Mouse (Mus musculus): Measurements from ENCODE around the gene Grin2a.

Grin2a gene

GRCm38 (mm10) chr16:9964469-9964868 lies 30.9 kb downstream of the Grin2a start:
- DNase-seq (ENCODE audit: low spot score), result no peak

GRCm38 (mm10) chr16:9962482-9962881 lies 32.9 kb downstream of the Grin2a start:
- DNase-seq (ENCODE audit: low spot score), result no peak

GRCm38 (mm10) chr16:9959340-9959739 lies 36.0 kb downstream of the Grin2a start:
- DNase-seq (ENCODE audit: low spot score), result no peak

- DNase-seq (ENCODE audit: low spot score), result no peak
Observed at GRCm38 (mm10) chr16:9954266-9954665, 41.1 kb downstream of the Grin2a start.

GRCm38 (mm10) chr16:9953396-9953831 lies 41.9 kb downstream of the Grin2a start:
- no peak for DNase-seq (ENCODE audit: low spot score)

GRCm38 (mm10) chr16:9949250-9949649 lies 46.1 kb downstream of the Grin2a start:
- DNase-seq (ENCODE audit: low spot score), result no peak

GRCm38 (mm10) chr16:9947430-9947829 lies 47.9 kb downstream of the Grin2a start:
- DNase-seq (ENCODE audit: low spot score), result no peak

- no peak for DNase-seq (ENCODE audit: low spot score)
Observed at GRCm38 (mm10) chr16:9944836-9945235, 50.5 kb downstream of the Grin2a start.

- DNase-seq (ENCODE audit: low spot score), result no peak
Observed at GRCm38 (mm10) chr16:9941306-9941930, 53.9 kb downstream of the Grin2a start.

GRCm38 (mm10) chr16:9940716-9941115 lies 54.6 kb downstream of the Grin2a start:
- DNase-seq (ENCODE audit: low spot score), result no peak

- DNase-seq (ENCODE audit: low spot score), result no peak
Observed at GRCm38 (mm10) chr16:9910672-9911071, 84.7 kb downstream of the Grin2a start.

- no peak for DNase-seq (ENCODE audit: low spot score)
Observed at GRCm38 (mm10) chr16:9909225-9909624, 86.1 kb downstream of the Grin2a start.

- no peak for DNase-seq (ENCODE audit: low spot score)
Observed at GRCm38 (mm10) chr16:9904443-9904842, 90.9 kb downstream of the Grin2a start.

- DNase-seq (ENCODE audit: low spot score), result no peak
Observed at GRCm38 (mm10) chr16:9902680-9903463, 92.5 kb downstream of the Grin2a start.

- no peak for DNase-seq (ENCODE audit: low spot score)
Observed at GRCm38 (mm10) chr16:9901433-9901832, 93.9 kb downstream of the Grin2a start.

GRCm38 (mm10) chr16:9900996-9901395 lies 94.4 kb downstream of the Grin2a start:
- no peak for DNase-seq (ENCODE audit: low spot score)

- DNase-seq (ENCODE audit: low spot score), result no peak
Observed at GRCm38 (mm10) chr16:9900196-9900595, 95.2 kb downstream of the Grin2a start.

GRCm38 (mm10) chr16:9899176-9899575 lies 96.2 kb downstream of the Grin2a start:
- DNase-seq (ENCODE audit: low spot score), result no peak

GRCm38 (mm10) chr16:9895581-9895980 lies 99.8 kb downstream of the Grin2a start:
- DNase-seq (ENCODE audit: low spot score), result no peak

- no peak for DNase-seq (ENCODE audit: low spot score)
Observed at GRCm38 (mm10) chr16:9886155-9886554, 109.2 kb downstream of the Grin2a start.

- no peak for DNase-seq (ENCODE audit: low spot score)
Observed at GRCm38 (mm10) chr16:9884141-9884540, 111.2 kb downstream of the Grin2a start.

GRCm38 (mm10) chr16:9882420-9882819 lies 112.9 kb downstream of the Grin2a start:
- DNase-seq (ENCODE audit: low spot score), result no peak

- no peak for DNase-seq (ENCODE audit: low spot score)
Observed at GRCm38 (mm10) chr16:9873001-9873400, 122.4 kb downstream of the Grin2a start.

- no peak for DNase-seq (ENCODE audit: low spot score)
Observed at GRCm38 (mm10) chr16:9865710-9866109, 129.7 kb downstream of the Grin2a start.

All from ovary, postnatal 14 days (tissue).